Mouse (Mus musculus) liver, adult 2 months (tissue): ENCODE measurements at regions not wholly inside any gene's neighbourhood (a gene's known extent, or its start where the extent isn't known, plus 50 kb on each side); places are given as distances from the start of the nearest gene placed in this dataset.

Experiments
- DNase-seq: peaks from one replicate; pipeline ENCODE4 v3.0.0-alpha.2; 2011; ENCODE audit warnings: low read depth, low spot score; ENCODE audit errors: extremely low read depth
- H3K27ac ChIP-seq: fragments of 200-500 bp; replicated peaks from 2 replicates; pipeline ENCODE4 v1.5.1; 2012; ENCODE audit warnings: low read depth, mild to moderate bottlenecking, control low read depth, inconsistent platforms, low read length; ENCODE audit not compliant: insufficient read depth
- H3K27me3 ChIP-seq: fragments of 200-500 bp; 2 replicates; pipeline ENCODE4 v1.6.1; 2012; ENCODE audit warnings: mild to moderate bottlenecking, moderate library complexity, low read length, inconsistent platforms; ENCODE audit not compliant: control insufficient read depth, insufficient read depth
- H3K36me3 ChIP-seq: fragments of 200-500 bp; 2 replicates; pipeline ENCODE4 v1.6.1; 2012; ENCODE audit warnings: low read length, inconsistent platforms; ENCODE audit not compliant: control insufficient read depth, insufficient read depth
- H3K4me1 ChIP-seq: fragments of 200-500 bp; 2 replicates; pipeline ENCODE4 v1.6.1; 2011; ENCODE audit warnings: low read length; ENCODE audit not compliant: control insufficient read depth, insufficient read depth
- H3K4me3 ChIP-seq: fragments of 200-500 bp; 2 replicates; pipeline ENCODE4 v1.5.1; 2011; ENCODE audit warnings: low read depth, mild to moderate bottlenecking, control low read depth, low read length, moderate library complexity; ENCODE audit not compliant: insufficient read depth
- H3K79me2 ChIP-seq: fragments of 200-500 bp; 2 replicates; pipeline ENCODE4 v1.6.1; 2012; ENCODE audit warnings: inconsistent platforms, mild to moderate bottlenecking, low read length, moderate library complexity; ENCODE audit not compliant: control insufficient read depth, insufficient read depth
- H3K9ac ChIP-seq: fragments of 200-500 bp; 2 replicates; pipeline ENCODE4 v1.6.1; 2012; ENCODE audit warnings: low read depth, mild to moderate bottlenecking, control low read depth, inconsistent platforms, low read length
- CTCF ChIP-seq: fragments of 200-500 bp; IDR thresholded peaks from 2 replicates; pipeline ENCODE4 v1.5.1; 2011; ENCODE audit warnings: low read depth, low read length, control low read depth
- POLR2A ChIP-seq: fragments of 200-500 bp; IDR thresholded peaks from 2 replicates; pipeline ENCODE4 v1.6.1; 2011; ENCODE audit warnings: low read length, control low read depth; ENCODE audit not compliant: insufficient read depth; ENCODE audit errors: extremely low read depth
- WGBS: fragments of 180-500 bp; shearing (Covaris S2); methylation state at CpG from one replicate; pipeline ENCODE4 v1.1.7; 2018; 5-methylcytosine and 5-hydroxymethylcytosine counted together

DNA sequence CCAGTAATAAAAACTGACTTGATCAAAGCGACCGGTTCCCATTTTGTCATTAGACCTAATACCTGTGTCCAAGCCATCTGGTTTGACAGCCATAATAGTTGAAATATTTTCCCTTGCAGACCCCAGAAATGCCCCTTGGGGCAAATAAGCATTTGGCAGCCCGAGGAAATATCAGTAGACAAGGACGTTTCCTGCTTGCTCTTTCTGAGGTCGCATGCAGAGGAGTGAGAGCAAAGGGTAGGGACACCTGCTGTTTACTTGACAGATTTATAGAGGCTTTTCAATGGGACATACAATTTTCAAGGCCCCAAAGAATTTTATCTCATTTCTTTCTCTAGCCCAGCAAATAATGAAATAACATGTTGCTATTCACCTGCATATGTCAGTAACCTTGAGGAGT is 73.5 kb downstream of the Csl start:
- no peaks in the 10 kb centered on the region for H3K36me3 ChIP-seq
- H3K9ac ChIP-seq = no peak overlapping the region
- H3K27me3 ChIP-seq = no peaks in the 10 kb centered on the region
- H3K4me1 ChIP-seq = no peaks in the 10 kb centered on the region
- DNase-seq = no peak
- WGBS = 73% methylated on average over 5 of the region's 5 CpGs
- no peak overlapping the region for H3K4me3 ChIP-seq
- H3K79me2 ChIP-seq = no peaks in the 10 kb centered on the region
- H3K27ac ChIP-seq = no peak overlapping the region
- TF ChIP-seq CTCF = no peak
- TF ChIP-seq POLR2A = no peak

DNA sequence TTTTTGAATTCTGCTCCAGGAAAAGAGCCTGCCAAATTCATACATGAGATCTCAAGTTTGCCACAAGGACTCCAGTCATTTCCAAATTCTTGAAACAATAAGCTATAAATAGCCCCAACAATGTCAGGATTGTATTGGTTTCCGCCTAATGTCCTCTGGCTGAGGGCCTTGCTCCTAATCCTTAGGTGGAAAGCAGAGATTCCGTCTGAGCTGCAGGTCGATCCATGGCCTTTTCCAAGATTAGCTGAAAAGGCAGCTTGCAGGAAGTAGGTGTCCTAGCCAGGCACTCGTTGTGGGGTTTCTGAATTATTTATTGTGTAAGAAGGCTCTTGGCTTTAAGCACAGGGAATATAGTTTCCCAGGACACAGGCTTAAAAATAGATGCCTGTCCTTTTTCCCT is 72.4 kb downstream of the Csl start:
- Histone ChIP-seq H3K9ac (no peak overlapping the region), H3K27ac (no peak overlapping the region), H3K27me3 (no peaks in the 10 kb centered on the region), H3K36me3 (no peaks in the 10 kb centered on the region), H3K4me1 (no peaks in the 10 kb centered on the region), H3K79me2 (no peaks in the 10 kb centered on the region), H3K4me3 (no peak overlapping the region)
- 75% methylated on average over 4 of the region's 4 CpGs for WGBS
- DNase-seq = no peak
- TF ChIP-seq POLR2A (no peak), CTCF (no peak)

DNA sequence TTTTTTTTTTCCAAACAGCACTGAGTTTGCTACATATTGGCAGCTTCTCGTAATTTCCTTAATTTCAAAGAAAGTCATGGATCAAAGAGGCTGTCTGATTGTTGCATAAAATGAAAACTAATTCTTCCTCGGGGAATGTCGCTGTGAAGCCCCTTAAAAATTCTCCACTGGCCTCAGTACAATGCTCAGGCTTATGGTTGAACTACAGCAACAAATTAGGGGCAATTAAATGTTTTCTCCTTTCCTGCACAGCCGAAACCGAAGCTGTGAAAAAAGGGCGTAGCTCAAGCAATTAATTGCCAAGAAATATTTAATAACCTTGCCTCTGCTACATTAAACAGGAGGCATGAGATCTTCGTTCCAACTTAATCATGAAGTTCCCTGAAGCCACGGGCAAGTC is 61.8 kb downstream of the Csl start:
- 89% methylated on average over 8 of the region's 8 CpGs for WGBS

DNA sequence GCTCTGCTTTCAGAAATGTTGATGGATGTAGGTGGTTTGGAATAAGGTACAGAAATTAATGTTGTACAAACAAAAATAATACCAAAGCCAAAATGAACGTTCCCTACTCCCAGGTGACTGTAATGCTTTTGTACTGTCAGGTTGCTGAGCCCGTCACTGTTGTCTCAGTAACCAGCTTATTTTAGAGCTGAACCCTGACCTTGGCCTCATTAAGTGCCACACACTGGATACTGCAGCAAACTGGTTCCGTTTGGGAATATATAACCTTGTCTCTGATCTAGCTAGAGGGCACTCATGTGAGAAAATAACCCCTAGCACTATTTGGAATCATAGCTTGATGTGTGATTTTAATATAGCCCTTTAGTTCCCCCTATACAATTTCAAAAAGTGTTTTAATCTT is 60.0 kb downstream of the Csl start:
- 22% methylated on average over 3 of the region's 3 CpGs for WGBS
- no peaks in the 10 kb centered on the region for H3K4me1 ChIP-seq
- H3K4me3 ChIP-seq = no peak overlapping the region
- H3K36me3 ChIP-seq = no peaks in the 10 kb centered on the region
- DNase-seq = no peak
- H3K79me2 ChIP-seq = no peaks in the 10 kb centered on the region
- H3K27ac ChIP-seq = no peak overlapping the region
- no peak overlapping the region for H3K9ac ChIP-seq
- TF ChIP-seq CTCF (no peak), POLR2A (no peak)
- no peaks in the 10 kb centered on the region for H3K27me3 ChIP-seq

More for the DNA sequence above, 61.8 kb downstream of the Csl start:
- no peak for DNase-seq
- H3K27me3 ChIP-seq = no peaks in the 10 kb centered on the region
- no peak overlapping the region for H3K9ac ChIP-seq
- no peaks in the 10 kb centered on the region for H3K4me1 ChIP-seq
- no peaks in the 10 kb centered on the region for H3K79me2 ChIP-seq
- H3K27ac ChIP-seq = no peak overlapping the region
- H3K4me3 ChIP-seq = no peak overlapping the region
- H3K36me3 ChIP-seq = no peaks in the 10 kb centered on the region
- TF ChIP-seq CTCF (no peak), POLR2A (no peak)

DNA sequence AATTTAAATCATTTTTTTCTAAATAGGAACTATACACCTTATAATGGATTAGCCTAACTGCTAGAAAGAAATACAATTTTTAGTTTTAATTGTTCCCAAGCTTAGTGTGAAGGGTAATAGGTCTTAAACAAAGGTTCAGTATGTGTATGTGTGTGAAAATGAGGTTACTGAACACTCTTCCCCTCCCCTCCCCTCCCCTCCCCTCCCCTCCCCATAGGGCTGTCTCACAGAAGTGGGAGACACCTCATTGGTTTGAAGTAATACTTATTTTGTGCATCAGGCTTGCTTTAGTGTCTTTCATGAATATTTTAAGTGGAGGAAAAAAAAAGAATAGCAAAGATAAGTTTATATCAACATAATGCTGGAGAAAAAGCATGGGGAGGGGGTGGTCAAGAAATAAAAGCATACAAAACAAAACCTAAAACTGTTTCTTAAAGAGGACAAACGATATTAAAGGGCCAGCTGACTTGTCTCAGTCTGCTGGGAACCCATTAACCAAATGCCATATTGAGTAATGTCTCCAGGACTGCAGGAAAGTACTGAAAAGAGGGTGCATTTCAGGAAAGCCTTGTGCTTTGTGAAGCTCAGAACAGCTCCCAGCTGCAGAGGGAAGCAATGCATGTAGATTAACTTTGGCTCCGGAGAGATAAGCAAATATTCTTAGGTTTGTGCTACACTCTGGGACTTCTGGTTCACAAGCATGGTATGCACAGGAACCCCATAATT is 59.2 kb downstream of the Csl start:
- no peak overlapping the region for H3K9ac ChIP-seq
- TF ChIP-seq CTCF (no peak), POLR2A (no peak)
- no peaks in the 10 kb centered on the region for H3K27me3 ChIP-seq
- H3K36me3 ChIP-seq = no peaks in the 10 kb centered on the region
- H3K4me3 ChIP-seq = no peak overlapping the region
- no peaks in the 10 kb centered on the region for H3K4me1 ChIP-seq
- no peak overlapping the region for H3K27ac ChIP-seq
- H3K79me2 ChIP-seq = no peaks in the 10 kb centered on the region
- WGBS = 61% methylated on average over 2 of the region's 2 CpGs
- DNase-seq = no peak
